Mouse (Mus musculus) kidney, adult 2 months (tissue): ENCODE data around the gene Aars2.

ENCODE experiments used
- CTCF ChIP-seq: fragments of 200-500 bp; conservative IDR thresholded peaks from 2 replicates; pipeline ENCODE4 v1.5.1; 2011; ENCODE audit warnings: low read depth, mild to moderate bottlenecking, control low read depth, low read length, moderate library complexity, mixed read lengths; ENCODE audit not compliant: insufficient read depth, insufficient read length
- POLR2A ChIP-seq: fragments of 200-500 bp; IDR thresholded peaks from one replicate; pipeline ENCODE4 v1.6.1; 2011; ENCODE audit warnings: low read depth, low read length, control low read depth

DNA sequence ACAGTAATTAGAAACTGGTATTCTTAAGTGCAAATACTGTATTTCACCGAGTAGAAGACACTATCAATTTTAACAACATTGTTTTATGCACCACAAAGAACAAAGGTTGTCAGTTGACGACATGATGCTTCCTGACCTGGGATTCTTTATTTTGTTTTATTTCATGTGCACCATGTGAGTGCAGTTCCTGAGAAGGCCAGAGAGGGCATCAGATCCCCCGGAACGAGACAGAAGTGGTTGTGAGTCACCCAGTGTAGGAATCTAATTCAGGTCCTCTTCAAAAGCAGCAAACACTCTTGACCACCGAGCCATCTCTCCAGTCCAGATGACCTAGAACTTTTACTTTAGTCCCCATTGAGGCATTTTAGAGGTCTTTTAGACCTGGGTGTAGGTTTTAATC is 38.3 kb upstream of the Aars2 start:
- no peak for TF ChIP-seq CTCF
- TF ChIP-seq POLR2A, result no peak
